Mouse (Mus musculus): Measurements from ENCODE around the gene Chd5.

GRCm38 (mm10) chr4:152324641-152325562 lies 13.5 kb upstream of the Chd5 start:
- TF ChIP-seq CTCF (IDR thresholded peaks at IDR 0.05; ENCODE audit: low read depth) (no peak), EP300 (IDR thresholded peaks at IDR 0.05; ENCODE audit: low read depth) (no peak)

All from liver, postnatal 0 days (tissue).